Mouse (Mus musculus) frontal cortex, adult (tissue): ENCODE data around the gene Sag.
A peak's percentile ranks its signal among the peaks of the same experiment; 100 is the strongest.

ENCODE experiments used
- ATAC-seq: cut with Nextera tagmentation; 2 replicates; pipeline ENCODE4 v1.9.2; 2017; ENCODE audit warnings: mild to moderate bottlenecking, moderate library complexity, mixed read lengths; ENCODE audit not compliant: low TSS enrichment

Gene Sag

DNA sequence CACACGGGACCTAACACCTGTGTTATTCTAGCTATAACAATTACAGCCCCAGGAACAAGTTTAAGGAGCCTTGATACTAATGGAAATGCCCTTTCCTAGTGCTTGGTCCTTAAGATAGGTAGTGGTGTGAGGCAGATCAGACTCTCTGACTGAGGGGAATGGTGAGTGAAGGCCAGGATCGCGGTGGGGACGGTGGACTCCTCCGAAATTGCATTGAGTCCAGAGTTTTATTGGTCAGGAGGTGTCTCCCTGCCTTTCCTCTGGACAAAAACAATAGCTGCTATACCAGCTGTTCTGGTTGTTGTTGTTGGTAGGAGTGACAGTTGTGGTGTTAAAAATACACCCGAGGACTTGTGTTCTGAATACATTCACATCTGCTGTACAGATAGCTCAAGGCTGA is 50.9 kb downstream of the Sag start:
- no peak for ATAC-seq

DNA sequence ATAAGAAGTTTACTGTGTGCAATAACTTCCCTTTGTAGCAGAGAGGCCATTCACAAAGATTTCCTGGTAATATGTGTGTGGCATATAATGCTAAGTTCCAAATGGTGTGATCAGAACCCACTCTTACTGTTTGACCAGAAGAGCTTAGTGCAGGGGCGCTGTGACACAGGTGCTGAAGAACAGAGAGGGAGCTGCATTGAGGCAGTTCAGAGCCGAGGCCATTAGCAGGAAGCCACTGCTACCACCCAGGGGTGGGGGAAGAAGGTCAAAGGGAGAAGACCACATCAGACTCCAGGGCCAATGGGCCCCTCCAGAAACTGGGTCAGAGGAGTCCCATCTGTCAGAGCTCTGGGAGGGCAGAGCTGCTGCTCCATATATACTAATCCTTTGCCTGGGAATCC is 51.4 kb downstream of the Sag start:
- no peak for ATAC-seq

DNA sequence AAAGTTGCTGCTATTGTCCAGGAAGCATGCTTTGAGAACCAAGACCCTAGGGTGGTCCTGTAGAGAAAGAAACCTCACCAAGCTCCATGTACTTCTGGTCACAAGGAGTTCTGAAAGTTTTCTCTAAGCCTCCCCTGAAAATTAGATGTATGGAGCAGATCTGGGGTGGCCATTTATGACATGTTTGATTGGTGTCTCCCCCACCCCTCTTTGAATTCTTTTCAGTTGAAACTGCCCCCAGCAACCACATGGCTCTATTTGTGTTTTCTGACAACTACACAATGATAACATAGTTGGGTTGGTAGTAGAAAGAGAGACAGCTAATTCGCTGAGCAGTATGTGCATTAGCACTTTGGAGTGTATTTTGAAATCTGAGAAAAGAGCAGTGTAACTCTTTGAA is 52.0 kb downstream of the Sag start:
- no peak for ATAC-seq

DNA sequence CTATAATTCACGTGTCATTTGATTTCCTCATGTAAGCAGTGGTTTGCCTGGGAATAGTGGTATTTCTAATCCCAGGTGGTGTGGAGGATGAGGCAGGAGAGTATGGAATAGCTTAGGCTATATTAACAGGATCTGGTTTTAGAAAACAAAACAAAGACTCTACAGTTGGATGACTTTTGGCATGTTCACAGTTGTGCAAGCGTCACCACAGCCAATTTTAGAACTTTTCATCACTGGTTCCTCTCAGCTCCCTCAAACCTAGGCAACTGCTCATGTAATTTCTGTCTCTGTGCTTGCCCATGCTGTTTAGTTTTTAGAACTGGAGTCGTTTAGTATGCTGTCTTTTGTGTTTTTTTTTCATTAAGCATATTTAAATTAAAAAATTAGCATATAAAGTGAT is 53.3 kb downstream of the Sag start:
- ATAC-seq, result peak; percentile 50

DNA sequence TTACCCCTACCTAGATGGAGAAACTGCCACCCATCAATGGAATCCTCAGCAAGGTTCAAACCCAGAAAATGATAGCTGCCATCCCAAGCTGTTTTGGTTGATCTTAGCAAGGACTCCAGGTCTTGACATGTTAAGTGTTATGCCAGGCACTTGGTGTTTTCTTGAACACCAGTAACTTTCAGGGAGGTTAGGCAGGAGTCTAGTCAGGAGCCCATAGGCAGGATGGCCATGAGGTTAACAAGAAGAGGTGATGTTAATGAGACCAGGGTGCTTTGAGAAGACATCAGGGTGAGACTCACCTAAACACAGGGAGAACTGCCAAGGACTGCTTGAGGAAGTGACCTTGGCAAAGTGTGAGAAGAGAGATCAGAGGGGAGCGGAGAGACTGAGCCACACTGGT is 54.6 kb downstream of the Sag start:
- ATAC-seq, result no peak

DNA sequence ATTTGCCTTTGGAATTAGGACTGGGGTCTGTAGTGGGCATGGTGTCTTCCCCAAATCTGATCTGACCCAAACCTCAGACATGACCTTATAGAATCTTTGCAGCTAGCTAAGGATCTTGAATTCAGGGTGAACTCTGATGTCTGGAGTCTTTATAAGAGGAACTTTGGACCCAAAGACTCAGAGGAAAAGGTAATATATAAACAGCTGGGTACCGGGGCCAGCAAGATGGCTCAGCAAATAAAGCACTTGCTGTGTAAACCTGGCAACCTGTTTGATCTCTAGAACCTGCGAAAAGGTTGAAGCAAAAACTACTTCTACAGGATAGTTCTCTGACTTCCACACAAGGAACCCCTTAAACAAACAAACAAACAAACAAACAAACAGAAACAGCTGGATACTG is 55.0 kb downstream of the Sag start:
- ATAC-seq, result no peak

DNA sequence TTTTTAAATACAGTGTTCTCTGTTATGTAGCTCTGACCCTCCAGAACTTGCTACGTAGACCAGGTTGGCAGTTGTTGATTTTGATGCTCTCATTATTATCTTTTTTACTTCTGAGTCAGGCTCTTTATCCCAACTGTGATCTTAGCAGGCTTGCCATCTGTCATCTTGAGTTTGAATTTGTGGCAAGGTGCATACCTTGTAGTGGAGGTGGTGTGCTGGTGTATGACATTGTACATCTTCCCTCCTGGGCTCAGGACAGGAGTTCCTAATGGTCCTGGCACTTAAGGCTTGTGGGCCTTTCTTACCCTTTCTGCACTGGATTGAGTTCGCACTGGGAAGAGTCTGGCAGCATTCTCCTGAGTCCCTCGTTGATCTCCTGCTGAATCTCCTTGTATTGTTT is 60.1 kb downstream of the Sag start:
- ATAC-seq, result no peak

DNA sequence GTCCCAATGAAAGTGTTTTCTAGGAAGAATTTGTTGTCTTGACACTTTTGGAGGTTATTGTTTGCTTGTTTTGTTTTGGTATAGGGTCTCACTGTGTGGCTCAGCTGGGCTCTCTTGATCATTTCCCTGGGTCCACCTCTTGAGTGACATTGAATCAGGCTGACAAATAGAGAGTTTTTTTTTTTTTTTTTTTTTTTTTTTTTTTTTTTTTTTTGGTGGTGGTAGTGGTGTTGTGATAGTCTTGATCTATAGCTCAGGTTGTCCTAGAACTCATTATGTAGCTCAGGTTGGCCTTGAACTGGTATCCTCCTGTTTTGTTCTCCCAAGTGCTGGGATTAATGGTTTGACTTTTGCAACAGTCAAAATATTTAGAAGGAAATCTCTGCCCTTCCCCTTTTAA is 61.4 kb downstream of the Sag start:
- no peak for ATAC-seq

DNA sequence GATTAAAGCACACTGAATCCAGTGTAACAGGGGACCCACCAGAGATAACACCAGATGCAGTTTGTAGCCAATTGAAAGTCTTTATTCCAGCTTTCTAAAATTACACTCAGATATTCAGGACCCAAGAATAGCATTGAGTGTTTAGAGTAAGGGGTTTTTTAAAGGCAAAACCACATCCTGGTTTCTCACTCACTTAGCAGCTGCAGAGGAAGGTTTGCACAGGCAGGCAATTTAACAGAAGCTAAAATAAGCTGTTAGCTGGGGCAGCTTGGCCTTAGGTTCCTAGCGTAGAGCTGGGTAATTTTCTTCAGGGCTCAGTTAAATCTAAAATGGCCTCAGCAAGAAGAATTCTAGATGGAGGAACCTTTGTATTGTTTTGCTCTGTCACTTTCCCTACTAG is 63.2 kb downstream of the Sag start:
- no peak for ATAC-seq

DNA sequence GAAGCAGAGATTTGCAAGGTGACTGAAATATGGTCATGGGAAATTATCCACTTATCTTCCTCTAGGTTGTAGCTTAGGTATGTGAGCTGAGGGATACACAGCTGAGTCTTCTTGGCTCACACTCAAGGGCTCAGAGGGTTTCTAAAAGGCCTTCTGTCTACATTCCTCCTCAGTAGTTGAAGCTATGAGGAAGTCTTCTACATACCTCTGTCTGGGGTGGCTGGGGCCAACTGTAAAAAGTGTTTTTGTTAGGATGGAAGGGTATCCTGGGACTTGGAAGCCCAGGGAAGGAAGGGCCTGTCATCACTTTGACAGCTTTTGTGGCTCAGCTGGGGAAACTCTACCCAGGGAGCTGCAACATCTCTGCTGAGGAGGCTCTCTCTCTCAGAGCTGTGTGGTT is 68.1 kb downstream of the Sag start:
- ATAC-seq, result no peak

DNA sequence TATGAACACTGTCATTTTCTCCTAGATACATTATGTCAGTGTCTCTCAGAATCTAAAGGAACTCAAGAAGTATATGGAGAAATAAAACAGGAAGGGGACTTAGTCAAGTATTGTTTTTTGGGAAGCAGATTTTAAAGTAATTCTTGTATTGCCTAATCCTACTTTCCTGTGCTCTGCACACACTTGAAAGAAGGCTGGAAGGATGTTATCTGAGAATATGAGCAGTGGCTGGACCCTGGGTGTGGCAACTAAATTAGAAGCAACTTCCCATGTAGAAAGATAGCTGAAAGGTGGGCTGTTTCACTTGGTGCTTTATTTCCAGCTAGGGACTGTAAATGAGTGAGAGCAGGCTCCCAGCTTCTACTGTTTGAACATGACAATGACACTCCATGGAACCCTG is 69.6 kb downstream of the Sag start:
- ATAC-seq, result no peak

DNA sequence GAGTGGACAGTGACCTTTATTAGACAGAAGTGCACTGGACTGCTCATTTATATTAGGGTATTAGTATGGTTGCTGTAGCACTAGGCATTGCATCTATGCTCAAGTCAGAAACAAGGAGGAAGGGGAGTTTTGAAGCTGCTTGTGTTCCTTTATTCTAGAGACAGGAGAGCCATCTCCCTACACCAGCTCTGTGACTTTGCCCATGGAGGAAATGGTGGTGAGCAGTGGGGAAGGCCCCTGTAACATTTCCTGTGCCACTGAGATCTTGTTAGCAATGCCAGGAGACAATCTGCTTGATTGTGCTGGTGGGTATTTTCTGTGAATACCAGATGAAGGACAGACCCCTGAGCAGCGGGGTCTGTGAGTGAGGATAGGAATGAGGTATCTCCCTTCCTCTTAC is 72.6 kb downstream of the Sag start:
- ATAC-seq, result no peak

DNA sequence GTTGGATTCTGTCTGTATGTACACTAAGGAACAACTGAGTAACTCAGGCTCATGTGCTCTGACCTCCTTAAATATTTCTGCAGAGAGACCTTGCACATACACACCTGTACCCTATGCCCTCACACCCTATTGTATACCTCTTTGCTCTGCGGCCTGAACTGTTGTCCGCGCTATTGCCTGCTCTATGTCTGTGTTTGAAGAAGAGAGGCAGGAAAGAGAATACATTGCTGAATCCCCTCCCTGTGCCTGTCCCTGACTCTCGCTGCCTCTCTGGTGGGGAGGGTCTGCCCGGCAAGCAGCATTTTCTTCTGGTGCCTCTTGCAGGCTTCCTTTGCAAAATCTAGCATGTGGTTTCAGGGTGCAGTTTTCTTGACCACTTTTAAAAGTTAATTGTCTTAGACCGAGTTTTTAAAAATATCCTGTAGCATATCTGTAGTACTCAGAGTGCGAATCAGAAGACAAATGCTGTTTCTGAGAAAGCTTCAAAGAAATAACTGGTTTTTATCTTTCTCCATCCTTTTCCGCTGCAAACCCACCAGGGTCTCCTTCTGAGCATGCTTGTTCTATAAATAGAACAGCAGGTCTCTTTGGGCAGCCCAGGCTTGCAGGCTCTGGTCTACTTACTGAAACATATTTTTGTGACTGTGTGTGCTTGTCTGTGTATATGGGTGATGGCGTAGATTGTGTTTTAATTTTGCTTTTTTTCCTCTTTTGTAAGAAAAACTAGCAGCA is 74.2 kb downstream of the Sag start:
- no peak for ATAC-seq

DNA sequence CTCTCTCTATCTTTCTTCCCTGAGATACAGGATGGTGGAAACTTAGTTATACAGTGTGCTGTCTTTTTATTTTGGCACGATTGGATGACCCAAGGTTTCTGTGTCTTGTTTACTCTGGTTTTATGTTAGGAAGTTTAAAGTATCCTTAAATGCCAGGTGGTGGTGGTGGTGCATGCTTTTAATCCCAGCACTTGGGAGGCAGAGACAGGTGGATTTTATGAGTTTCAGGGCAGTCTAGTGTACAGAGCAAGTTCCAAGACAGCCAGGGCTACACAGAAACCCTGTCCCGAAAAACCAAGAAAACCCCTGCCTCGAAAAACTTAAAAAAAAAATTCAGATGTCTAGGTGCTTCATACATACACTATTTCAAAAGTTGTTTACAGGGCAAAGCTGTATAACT is 75.6 kb downstream of the Sag start:
- no peak for ATAC-seq

DNA sequence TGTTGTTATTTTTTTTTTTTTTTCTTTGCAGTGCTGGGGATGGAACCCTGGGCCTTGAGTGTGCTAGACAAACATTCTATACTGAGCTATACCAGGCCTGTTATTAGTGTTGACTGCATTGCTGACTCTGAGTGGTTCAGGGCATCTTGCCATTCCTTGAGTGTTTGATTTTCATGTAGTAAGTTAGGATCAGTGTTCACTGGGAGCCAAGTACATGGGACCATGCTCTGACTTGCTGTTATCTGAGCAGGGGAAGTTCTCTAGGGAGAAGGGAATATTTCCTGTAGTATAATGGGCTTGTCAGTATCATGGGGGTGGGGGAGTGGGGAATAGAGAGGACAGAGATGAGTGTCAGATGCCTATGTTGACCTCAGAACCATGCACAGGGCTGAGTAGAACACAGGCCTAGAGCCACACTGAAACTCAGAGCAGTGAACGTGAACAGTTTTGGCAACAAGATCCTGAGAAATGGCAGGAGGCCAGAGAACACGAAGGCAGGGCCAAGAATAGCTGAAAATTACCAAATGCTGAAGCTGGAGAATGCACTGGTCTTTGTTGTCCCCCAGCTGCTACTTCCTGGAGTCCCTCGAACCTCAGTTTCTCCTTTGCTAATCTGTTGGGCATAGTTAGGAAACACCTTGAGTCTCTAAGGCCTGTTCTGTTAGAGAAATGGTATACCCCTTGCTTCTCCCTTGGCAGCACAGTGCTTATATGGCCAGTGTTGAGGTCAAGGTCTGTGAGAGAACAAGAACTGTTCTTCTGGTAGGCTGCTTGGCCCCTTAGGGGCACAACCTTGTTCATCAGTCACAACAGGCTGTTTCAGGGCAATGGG is 76.2 kb downstream of the Sag start:
- peak; percentile 76 for ATAC-seq

DNA sequence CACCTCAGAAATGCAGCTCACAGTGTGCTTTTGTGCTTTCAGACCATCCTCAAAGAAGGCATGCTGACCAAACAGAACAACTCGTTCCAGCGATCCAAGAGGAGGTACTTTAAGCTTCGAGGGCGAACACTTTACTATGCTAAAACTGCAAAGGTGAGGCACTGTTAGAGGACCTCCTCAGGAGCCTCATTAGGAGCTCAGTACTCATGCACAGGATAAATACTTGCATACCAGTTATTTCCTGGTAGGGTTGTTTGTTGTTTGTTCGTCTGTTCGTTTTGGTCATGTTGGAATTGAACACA is 76.8 kb downstream of the Sag start:
- no peak for ATAC-seq

DNA sequence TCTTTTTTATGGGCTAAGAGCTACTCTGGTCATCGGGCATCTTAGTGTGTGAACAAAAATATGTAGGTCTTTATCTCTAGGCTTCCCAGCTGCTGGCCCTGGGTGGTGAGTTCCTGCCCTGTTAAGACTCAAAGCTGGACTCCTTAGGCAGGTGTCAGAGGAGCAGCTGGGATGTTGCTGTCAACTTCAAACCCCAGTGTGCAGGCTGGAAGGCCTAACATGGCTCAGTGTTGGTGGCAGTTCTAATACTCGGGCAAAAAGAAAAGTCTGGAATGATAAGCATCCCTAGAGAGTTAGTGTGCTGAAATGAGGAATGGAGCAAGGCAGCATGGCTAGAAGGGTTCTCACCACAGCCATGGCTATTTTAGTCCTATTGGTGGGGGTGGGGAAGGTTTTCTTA is 77.4 kb downstream of the Sag start:
- ATAC-seq, result no peak

DNA sequence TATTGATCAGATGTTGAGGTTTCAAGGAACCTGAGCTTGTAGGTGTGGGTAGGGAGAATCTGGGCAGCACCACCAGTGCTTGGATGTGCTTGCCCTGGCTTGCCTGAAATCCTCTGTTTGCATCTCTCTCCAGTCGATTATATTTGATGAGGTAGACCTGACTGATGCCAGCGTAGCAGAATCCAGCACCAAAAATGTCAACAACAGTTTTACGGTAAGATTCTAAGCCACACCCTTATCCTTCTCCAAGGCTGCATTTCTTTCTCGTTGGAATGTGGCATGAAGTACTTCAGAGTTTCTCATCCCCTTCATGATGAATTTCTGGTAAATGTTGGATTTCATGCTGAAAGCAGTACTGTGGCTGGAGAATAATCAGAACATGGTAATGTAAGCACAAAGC is 78.2 kb downstream of the Sag start:
- ATAC-seq, result no peak

DNA sequence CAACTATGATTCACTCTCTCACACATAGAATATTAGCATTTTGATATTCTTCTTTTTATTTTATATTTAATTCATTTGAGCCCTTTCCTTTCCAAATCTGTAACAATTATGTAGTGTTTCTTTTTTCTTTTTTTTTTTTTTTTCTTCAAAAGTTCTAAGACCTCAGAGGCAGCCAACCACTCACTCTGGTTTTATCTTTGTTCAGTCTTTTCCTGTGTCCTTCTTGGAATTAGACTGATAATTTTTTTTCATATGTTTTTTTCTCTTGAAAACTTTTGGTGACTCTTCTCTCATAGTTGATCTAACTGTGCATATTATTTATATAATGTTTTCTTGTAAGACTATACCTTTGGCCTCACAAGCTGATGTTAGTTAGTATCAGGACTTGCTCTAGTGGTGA is 79.1 kb downstream of the Sag start:
- ATAC-seq, result no peak

DNA sequence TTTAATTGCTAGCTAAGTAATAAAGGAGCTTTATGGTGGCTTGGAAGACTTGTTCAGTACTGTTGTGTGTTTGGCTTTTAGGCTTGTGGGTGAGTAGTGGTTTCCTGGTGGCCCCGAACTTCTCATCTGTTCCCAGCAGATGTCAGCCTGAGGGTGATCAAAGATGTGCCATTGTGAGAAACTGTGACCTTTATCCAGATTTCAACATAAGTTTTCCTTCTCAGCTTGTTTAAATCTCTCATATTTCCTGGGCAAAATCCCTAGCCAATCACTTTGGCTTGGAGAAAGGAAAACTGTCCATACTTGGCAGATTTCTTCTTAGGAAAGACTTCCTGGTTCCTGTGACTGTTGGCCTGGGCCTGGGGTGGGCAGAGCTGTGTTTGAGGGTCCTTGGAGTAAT is 87.5 kb downstream of the Sag start:
- no peak for ATAC-seq

DNA sequence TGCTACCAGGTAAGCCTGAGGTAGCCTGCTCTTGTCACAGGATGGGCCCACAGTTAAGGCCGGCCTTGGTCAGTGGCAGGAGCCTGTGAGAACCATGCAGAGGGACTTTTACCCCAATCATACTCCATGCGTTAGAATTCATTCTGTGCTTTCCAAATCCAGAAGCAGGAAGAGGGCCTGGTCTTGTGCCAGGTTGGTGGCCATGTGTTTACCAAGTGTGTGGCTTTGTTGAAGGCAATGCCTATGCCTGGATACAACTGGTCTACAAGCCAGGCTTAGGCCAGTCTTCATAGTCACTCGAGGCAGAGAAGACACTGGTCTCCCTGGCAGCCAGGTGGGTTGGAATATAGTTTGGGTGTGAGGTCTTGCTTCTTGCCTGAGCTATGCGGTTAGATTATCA is 88.2 kb downstream of the Sag start:
- ATAC-seq, result no peak

DNA sequence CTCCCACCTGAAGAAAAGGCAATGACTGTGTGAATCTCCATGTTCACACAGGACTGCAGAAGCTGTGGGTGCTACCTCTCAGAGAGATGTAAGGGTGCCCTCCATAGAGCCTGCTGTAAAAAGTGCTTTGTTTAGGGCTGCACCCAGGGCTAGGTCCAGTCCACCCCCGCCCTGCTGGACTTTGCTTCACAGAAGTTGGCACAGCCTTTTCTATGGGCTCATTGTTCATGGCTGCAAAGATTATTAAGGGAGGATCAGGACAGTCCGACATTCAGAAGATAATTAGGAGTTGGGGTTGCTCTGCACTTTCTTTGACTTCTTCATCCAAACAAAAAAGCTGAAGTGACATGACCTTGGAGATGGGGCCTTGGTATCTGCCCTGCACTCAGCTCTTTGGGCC is 89.0 kb downstream of the Sag start:
- peak; percentile 38; the same call in 1 of the 2 replicates for ATAC-seq

DNA sequence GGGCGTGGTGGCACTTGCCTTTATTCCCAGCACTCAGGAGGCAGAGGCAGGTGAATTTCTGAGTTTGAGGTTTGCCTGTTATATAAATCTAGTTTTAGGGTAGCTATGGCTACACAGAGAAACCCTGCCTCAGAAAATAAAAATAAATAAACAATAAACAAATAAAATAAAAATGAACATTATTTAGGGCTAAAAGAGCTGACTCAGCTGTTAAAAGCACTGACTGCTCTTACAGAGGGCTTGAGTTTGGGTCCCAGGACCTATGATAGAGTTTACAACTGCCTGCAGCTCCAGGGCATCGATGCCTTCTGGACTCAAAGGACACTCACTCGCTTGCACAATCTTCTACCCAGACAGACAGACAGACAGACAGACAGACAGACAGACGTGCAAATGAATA is 89.9 kb downstream of the Sag start:
- no peak for ATAC-seq
